12 mouse cellular contexts compared by ENCODE assay signal in genomic region chr8:72009473-72009872, GRCm38 (mm10). TPM values are rescaled to one million over a fixed set of nuclear protein-coding genes. Genes with fewer than 3 reads are reported as not detected.
A peak's percentile ranks its signal among the peaks of the same experiment; 100 is the strongest.
DNase-seq lines count a peak whose midpoint lies in the region; ATAC-seq and TF ChIP-seq lines count a peak whose summit lies in the region.
"Had no signal": no experiment of that assay in that cellular context is flagged by ENCODE, and none has a peak within 500 bp of the region (broad histone marks: within the 10 kb centered on the region; RNA-seq: fewer than 3 reads in every experiment).

Cyp4f18 (minus strand) TSS chr8:72009626.

- no peak within 1 kb of the TSS for H3K27ac ChIP-seq in liver, embryonic 11.5 days (ENCODE audit: low read depth, low read length)
- no peak within 1 kb of the TSS for H3K27ac ChIP-seq in limb, embryonic 10.5 days
- H3K27ac ChIP-seq in hindbrain, postnatal 0 days = no peak within 1 kb of the TSS

- ATAC-seq in liver, embryonic 11.5 days (replicated peaks; ENCODE audit: low FRiP score) = no peak
- peak; percentile 45 for ATAC-seq in megakaryocyte progenitor cell, adult 5-6 weeks (replicated peaks; ENCODE audit: poor library complexity)
- ATAC-seq in hindbrain, postnatal 0 days = no peak

- 57% methylated on average over 3 of the region's 3 CpGs for WGBS in liver, embryonic 11.5 days
- 68% methylated on average over 3 of the region's 3 CpGs for WGBS in limb, embryonic 10.5 days
- WGBS in hindbrain, postnatal 0 days = 69% methylated on average over 3 of the region's 3 CpGs

- no peaks in the 10 kb centered on the region for H3K9me3 ChIP-seq in liver, embryonic 11.5 days (ENCODE audit: control insufficient read depth, low read length)
- H3K9me3 ChIP-seq in limb, embryonic 10.5 days (replicated peaks) = no peaks in the 10 kb centered on the region
- no peaks in the 10 kb centered on the region for H3K9me3 ChIP-seq in hindbrain, postnatal 0 days (ENCODE audit: low read length)

- no peak within 1 kb of the TSS for H3K4me2 ChIP-seq in liver, embryonic 11.5 days
- H3K4me2 ChIP-seq in hindbrain, postnatal 0 days (ENCODE audit: low read depth, low read length) = no peak within 1 kb of the TSS

- H3K36me3 ChIP-seq in liver, embryonic 11.5 days (ENCODE audit: control insufficient read depth, insufficient read depth, low read length) = no peaks in the 10 kb centered on the region
- no peaks in the 10 kb centered on the region for H3K36me3 ChIP-seq in limb, embryonic 10.5 days
- H3K36me3 ChIP-seq in hindbrain, postnatal 0 days (ENCODE audit: insufficient read depth, low read length) = no peaks in the 10 kb centered on the region

- TF ChIP-seq CTCF in hindbrain, postnatal 0 days (IDR thresholded peaks at IDR 0.05; ENCODE audit: low read depth) = no peak

- no peaks in the 10 kb centered on the region for H3K27me3 ChIP-seq in liver, embryonic 11.5 days (replicated peaks; ENCODE audit: control insufficient read depth, insufficient read depth, low read length)
- no peaks in the 10 kb centered on the region for H3K27me3 ChIP-seq in limb, embryonic 10.5 days (ENCODE audit: low read depth, poor library complexity, severe bottlenecking)
- no peaks in the 10 kb centered on the region for H3K27me3 ChIP-seq in hindbrain, postnatal 0 days (ENCODE audit: insufficient read depth, low read length)

- H3K4me3 ChIP-seq in liver, embryonic 11.5 days (ENCODE audit: low read depth, low read length) = no peak within 1 kb of the TSS
- H3K4me3 ChIP-seq in limb, embryonic 10.5 days = no peak within 1 kb of the TSS
- H3K4me3 ChIP-seq in hindbrain, postnatal 0 days (ENCODE audit: low read length) = no peak within 1 kb of the TSS

- H3K4me1 ChIP-seq in liver, embryonic 11.5 days (replicated peaks; ENCODE audit: control insufficient read depth, insufficient read depth, low read length) = no peaks in the 10 kb centered on the region
- H3K4me1 ChIP-seq in limb, embryonic 10.5 days = no peaks in the 10 kb centered on the region
- H3K4me1 ChIP-seq in hindbrain, postnatal 0 days (ENCODE audit: insufficient read depth, low read length) = no peaks in the 10 kb centered on the region

- peak; percentile 27 to 34 for DNase-seq in adrenal gland, postnatal 36 days
- DNase-seq in adrenal gland, postnatal 4 days (ENCODE audit: low spot score in 2 of 2) = no peak
- peak; percentile 16 for DNase-seq in 416B (ENCODE audit: low read depth)
- DNase-seq in liver, embryonic 11.5 days (ENCODE audit: low spot score) = peak; percentile 15
- no peak for DNase-seq in limb, embryonic 10.5 days (ENCODE audit: low spot score)
- DNase-seq in hindbrain, postnatal 0 days (ENCODE audit: low spot score) = no peak
- DNase-seq in urinary bladder, postnatal 10 days (ENCODE audit: low spot score) = no peak
- DNase-seq: gastrocnemius, postnatal 25 days; kidney, adult 18-20 months; layer of hippocampus, adult 9-11 months had no signal

- H3K9ac ChIP-seq in liver, embryonic 11.5 days (ENCODE audit: low read depth, low read length) = no peak within 1 kb of the TSS
- no peak within 1 kb of the TSS for H3K9ac ChIP-seq in hindbrain, postnatal 0 days (replicated peaks; ENCODE audit: low read length)

RNA-seq across cellular contexts. Expression of gene Cyp4f18, which starts in this region (rescaled TPM):
- 1 to 10 TPM; 4.8 to 6.0 TPM for total RNA-seq in adrenal gland, postnatal 36 days (2021)
- total RNA-seq in adrenal gland, postnatal 4 days (2021) = 1 to 10 TPM; 1.5 to 1.7 TPM
- 0.60 and 2.1 TPM in 2 replicates for polyA plus RNA-seq in liver, embryonic 11.5 days (2014; fragmentation: Nextera tagmentation; extraction: Ambion mirVana)
- total RNA-seq in megakaryocyte progenitor cell, adult 5-6 weeks (2015) = 6.5 and 10.8 TPM in 2 replicates
- 2.0 and 5.6 TPM in 2 replicates for total RNA-seq in megakaryocyte progenitor cell, adult 5-6 weeks (2017)
- polyA plus RNA-seq in limb, embryonic 10.5 days (2016; fragmentation: Nextera tagmentation; extraction: Ambion mirVana) = 0.58 and 0.71 TPM in 2 replicates
- total RNA-seq in hindbrain, postnatal 0 days (2014; rRNA removed) = not detected in 2 replicates
- polyA plus RNA-seq in hindbrain, postnatal 0 days (2015; fragmentation: Nextera tagmentation; extraction: Ambion mirVana) = 0.46 and 0.78 TPM in 2 replicates
- polyA plus RNA-seq: C2C12 had no signal

Comparison
In these comparisons a context has a peak if more than half of its experiments do, and no peak if none do; other contexts are left out.
1. DNase-seq: peak in adrenal gland, postnatal 36 days (2 of 2), 416B (single experiment) and liver, embryonic 11.5 days (single experiment); none in adrenal gland, postnatal 4 days (0 of 2), limb, embryonic 10.5 days (single experiment), hindbrain, postnatal 0 days (single experiment) and urinary bladder, postnatal 10 days (single experiment).